Mouse (Mus musculus) intestine, postnatal 0 days (tissue): ENCODE measurements around the gene Lrrc47. TPM values are rescaled to one million over a fixed set of nuclear protein-coding genes. Genes with fewer than 3 reads are reported as not detected.

ENCODE experiments used
- ATAC-seq: fragments of 200-750 bp; cut with Nextera tagmentation; 2 replicates; pipeline ENCODE4 v1.8.0; 2017; ENCODE audit warnings: mild to moderate bottlenecking, moderate TSS enrichment, moderate library complexity
- H3K27ac ChIP-seq: fragments of 300-500 bp; sonication (generic); 2 replicates; pipeline ENCODE4 v1.5.1; 2014; ENCODE audit warnings: mild to moderate bottlenecking, low read depth, low read length, moderate library complexity
- H3K27me3 ChIP-seq: fragments of 300-500 bp; sonication (generic); replicated peaks from 2 replicates; pipeline ENCODE4 v1.6.1; 2014; ENCODE audit warnings: low read length, mixed read lengths; ENCODE audit not compliant: control insufficient read depth, insufficient read depth
- H3K36me3 ChIP-seq: fragments of 300-500 bp; sonication (generic); 2 replicates; pipeline ENCODE4 v1.6.1; 2014; ENCODE audit warnings: mild to moderate bottlenecking, moderate library complexity; ENCODE audit not compliant: control insufficient read depth, insufficient read depth
- H3K4me1 ChIP-seq: fragments of 300-500 bp; sonication (generic); replicated peaks from 2 replicates; pipeline ENCODE4 v1.6.1; 2014; ENCODE audit warnings: antibody characterized with exemption, low read length, mixed read lengths; ENCODE audit not compliant: control insufficient read depth, insufficient read depth
- H3K4me2 ChIP-seq: fragments of 300-500 bp; sonication (generic); replicated peaks from 2 replicates; pipeline ENCODE4 v1.6.1; 2014; ENCODE audit warnings: low read depth, mild to moderate bottlenecking, moderate library complexity
- H3K4me3 ChIP-seq: fragments of 300-500 bp; sonication (generic); 2 replicates; pipeline ENCODE4 v1.5.1; 2014; ENCODE audit warnings: low read depth, low read length
- H3K9ac ChIP-seq: fragments of 300-500 bp; sonication (generic); 2 replicates; pipeline ENCODE4 v1.6.1; 2014; ENCODE audit warnings: mild to moderate bottlenecking, low read depth, low read length
- H3K9me3 ChIP-seq: fragments of 300-500 bp; sonication (generic); 2 replicates; pipeline ENCODE4 v1.6.1; 2016; ENCODE audit warnings: mixed run types; ENCODE audit not compliant: control insufficient read depth
- CTCF ChIP-seq: sonication (generic); IDR thresholded peaks from 2 replicates; pipeline ENCODE4 v1.5.1; 2016; ENCODE audit warnings: low read depth, mild to moderate bottlenecking, control low read depth, antibody characterized with exemption, moderate library complexity
- WGBS: fragments of 180-500 bp; shearing (Covaris S2); extraction: QIAGEN DNeasy Blood & Tissue Kit; methylation state at CpG from one replicate; pipeline ENCODE4 v1.1.7; 2014; 5-methylcytosine and 5-hydroxymethylcytosine counted together
- polyA plus RNA-seq: library from polyadenylated mRNA; unstranded; fragments of >200 nt; fragmentation: Nextera tagmentation; extraction: Ambion mirVana; gene quantifications from 2 replicates; pipeline ENCODE4 v1.2.1, GENCODE M21; 2015

Lrrc47 gene
- polyA plus RNA-seq, 1 experiment from 2014 or later = 13.1 TPM

DNA sequence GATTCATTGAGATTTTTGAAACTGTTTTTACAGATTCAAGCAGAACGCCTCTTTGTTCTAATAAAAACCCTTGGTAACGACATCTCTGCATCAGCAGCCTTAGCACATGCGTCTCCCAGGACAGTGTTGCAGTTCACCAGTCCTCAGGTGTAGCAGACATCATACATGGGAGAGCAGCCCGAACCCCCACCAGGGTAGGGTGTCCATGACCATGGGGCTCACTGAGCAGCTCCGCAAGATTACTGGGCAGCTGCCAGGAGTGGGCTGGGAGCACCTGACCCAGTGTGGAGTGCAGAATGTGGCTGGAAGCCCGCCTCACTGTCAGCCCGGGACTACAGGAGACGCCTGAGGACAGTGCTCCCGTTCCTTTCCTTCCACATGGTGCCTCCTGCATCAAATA lies 9.9 kb downstream of the Lrrc47 start:
- H3K27ac ChIP-seq = peak overlapping the region; percentile 15; the same call in 1 of the 2 replicates
- no peaks in the 10 kb centered on the region for H3K9me3 ChIP-seq
- H3K9ac ChIP-seq = no peak overlapping the region
- H3K4me3 ChIP-seq = no peak overlapping the region
- 0 out of 2 replicates have a peak, but pooled peaks cover 10% of the 10 kb centered on the region for H3K4me1 ChIP-seq
- WGBS = 83% methylated on average over 9 of the region's 9 CpGs
- no peaks in the 10 kb centered on the region for H3K27me3 ChIP-seq
- ATAC-seq = no peak
- TF ChIP-seq CTCF = no peak
- H3K36me3 ChIP-seq = peaks cover 56% of the 10 kb centered on the region
- no peak overlapping the region for H3K4me2 ChIP-seq

DNA sequence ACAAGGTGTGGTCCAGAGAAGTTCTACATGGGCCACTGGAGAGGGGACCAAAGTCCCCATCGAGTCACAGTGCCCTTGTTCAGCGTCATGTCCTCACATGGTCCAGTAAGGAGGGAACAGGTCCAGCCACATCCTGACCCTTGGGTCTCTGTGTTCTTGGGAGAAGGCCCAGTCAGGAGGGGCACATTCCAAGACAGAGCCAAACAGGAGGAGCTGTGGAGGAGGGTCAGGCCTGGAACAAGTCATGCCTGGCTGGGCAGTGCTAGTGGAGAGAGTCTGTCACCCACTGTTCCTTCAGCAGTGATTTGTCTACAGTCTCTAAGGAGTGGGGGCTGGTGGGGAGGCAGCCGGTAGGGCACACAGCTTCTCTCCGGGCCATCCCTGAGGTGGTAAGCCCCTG lies 10.9 kb downstream of the Lrrc47 start:
- no peak for TF ChIP-seq CTCF
- Histone ChIP-seq H3K27ac (no peak overlapping the region), H3K27me3 (no peaks in the 10 kb centered on the region), H3K4me1 (0 out of 2 replicates have a peak, but pooled peaks cover 11% of the 10 kb centered on the region), H3K9me3 (no peaks in the 10 kb centered on the region), H3K4me2 (no peak overlapping the region), H3K9ac (no peak overlapping the region), H3K36me3 (peaks cover 47% of the 10 kb centered on the region), H3K4me3 (no peak overlapping the region)
- 56% methylated on average over 4 of the region's 4 CpGs for WGBS
- peak; percentile 26 for ATAC-seq

DNA sequence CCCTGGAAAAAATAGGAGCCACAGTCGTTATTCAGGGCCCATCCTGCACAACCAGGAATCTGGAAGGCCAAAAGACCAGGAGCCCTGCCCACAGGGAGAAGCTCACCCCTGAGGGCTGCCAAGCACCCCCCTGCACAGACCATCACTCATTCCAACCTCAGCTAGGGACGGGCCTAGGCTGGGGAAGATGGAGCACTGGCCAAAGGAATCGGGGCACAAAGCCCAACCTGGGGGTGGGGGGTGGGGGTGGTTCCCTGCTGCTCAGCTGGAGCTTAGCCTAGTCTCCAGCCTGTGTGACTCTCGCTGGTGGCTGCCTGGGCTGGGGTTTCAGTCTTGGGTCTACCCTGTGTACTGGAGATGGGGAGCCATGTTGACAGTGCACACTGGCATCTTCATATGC lies 11.3 kb downstream of the Lrrc47 start:
- H3K4me1 ChIP-seq = 0 out of 2 replicates have a peak, but pooled peaks cover 11% of the 10 kb centered on the region
- H3K4me2 ChIP-seq = no peak overlapping the region
- TF ChIP-seq CTCF = no peak
- H3K9ac ChIP-seq = no peak overlapping the region
- peaks cover 43% of the 10 kb centered on the region for H3K36me3 ChIP-seq
- no peaks in the 10 kb centered on the region for H3K27me3 ChIP-seq
- WGBS = 52% methylated on average over 4 of the region's 4 CpGs
- H3K4me3 ChIP-seq = no peak overlapping the region
- ATAC-seq = no peak
- H3K27ac ChIP-seq = no peak overlapping the region
- H3K9me3 ChIP-seq = no peaks in the 10 kb centered on the region

DNA sequence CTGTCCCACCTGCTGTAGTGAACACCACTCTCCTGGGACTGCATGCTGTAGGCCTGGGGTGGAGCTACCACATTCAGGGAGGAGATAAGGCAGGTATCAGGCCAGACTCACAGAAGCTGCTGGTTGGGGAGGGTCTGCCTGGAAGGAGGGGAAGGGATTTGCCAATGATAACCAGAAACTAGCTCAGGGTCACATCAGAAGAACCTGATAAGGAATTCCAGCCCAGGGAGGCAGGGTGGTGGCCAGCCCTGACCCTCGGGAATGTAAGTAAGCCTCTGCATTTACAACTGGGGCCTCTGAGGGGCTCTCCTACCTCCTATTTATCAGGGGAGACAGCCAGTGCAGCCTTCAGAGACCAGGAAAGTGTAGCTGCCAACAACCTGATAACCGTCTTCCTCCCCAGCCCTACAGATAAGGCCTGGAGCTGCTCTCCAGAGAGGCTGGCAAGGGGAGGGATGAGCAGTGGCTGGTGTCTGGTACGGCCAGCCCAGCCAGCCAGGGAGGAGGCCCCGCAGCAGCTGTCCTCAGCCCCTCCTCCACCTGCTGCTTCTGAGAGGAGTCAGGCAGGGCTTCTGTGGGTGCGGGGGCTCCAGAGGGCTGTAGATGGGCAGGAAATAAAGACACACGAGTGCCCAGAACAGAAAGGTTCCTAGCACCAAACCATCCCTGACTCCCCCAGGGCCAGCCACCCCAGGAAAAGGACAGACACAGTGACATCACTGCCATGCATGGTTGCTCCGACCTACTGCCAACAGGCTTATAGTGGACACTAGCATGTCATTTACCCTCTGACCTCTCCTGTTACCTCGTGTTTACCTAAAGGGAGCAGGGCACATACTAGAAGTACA lies 12.4 kb downstream of the Lrrc47 start:
- Histone ChIP-seq H3K27ac (0 out of 2 replicates have a peak overlapping the region, but pooled peaks have one; percentile 35), H3K4me2 (peak overlapping the region; percentile 81), H3K27me3 (no peaks in the 10 kb centered on the region), H3K9ac (peak overlapping the region; percentile 17; the same call in 1 of the 2 replicates), H3K9me3 (no peaks in the 10 kb centered on the region), H3K4me3 (peak overlapping the region; percentile 57), H3K36me3 (peaks cover 32% of the 10 kb centered on the region), H3K4me1 (0 out of 2 replicates have a peak, but pooled peaks cover 11% of the 10 kb centered on the region)
- TF ChIP-seq CTCF = no peak
- ATAC-seq = 0 out of 2 replicates have a peak, but pooled peaks have one; percentile 2
- WGBS = 11% methylated on average over 8 of the region's 8 CpGs

DNA sequence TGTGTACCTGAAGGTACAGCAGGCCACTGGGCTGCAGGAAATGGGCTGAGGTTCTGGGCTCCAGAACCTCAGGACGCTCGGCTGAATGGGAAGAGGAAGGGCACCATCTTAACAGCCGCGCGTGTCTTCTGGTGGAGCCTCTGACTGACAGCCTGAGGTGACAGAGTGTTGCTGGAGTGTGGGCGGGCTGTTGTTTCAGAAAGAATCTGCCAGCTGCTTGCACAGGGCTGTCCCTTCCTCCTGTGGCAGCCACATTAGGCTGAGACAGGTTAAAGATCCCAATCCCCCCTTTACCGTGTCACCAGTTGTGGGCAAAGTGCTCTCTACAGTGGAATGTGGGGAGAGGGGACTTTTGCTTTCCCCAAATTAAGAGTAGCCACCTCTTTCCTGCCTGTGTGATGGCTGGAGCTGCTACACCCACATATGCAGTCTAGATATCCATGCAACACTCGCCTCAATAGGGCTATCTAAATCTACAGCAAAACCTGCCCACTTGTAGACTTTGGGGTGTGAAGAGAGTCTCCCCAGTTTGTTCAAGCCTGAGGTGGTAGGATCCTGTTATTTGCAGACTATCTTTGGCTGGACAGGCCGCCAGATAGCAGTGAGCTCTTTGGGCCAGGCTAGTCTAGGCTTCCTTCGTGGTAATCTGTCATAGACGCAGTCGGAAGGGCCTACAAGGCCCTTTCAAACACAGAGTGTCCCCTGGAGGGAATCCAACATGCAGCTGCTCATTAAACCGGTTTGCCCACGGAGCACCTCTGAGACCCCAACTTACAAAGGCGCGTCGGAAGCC lies 13.4 kb downstream of the Lrrc47 start:
- Histone ChIP-seq H3K4me1 (0 out of 2 replicates have a peak, but pooled peaks cover 11% of the 10 kb centered on the region), H3K9me3 (no peaks in the 10 kb centered on the region), H3K9ac (peak overlapping the region; percentile 66), H3K4me3 (peak overlapping the region; percentile 57), H3K4me2 (peak overlapping the region; percentile 81), H3K36me3 (peaks cover 23% of the 10 kb centered on the region), H3K27ac (peak overlapping the region; percentile 92), H3K27me3 (no peaks in the 10 kb centered on the region)
- 18% methylated on average over 17 of the region's 17 CpGs for WGBS
- ATAC-seq = no peak
- no peak for TF ChIP-seq CTCF
